Mouse (Mus musculus) induced T-regulatory cell, adult 2 months (primary cell): Measurements from ENCODE around the gene Trio.

ENCODE experiments used
- DNase-seq: peaks from one replicate; pipeline ENCODE4 v3.0.0-alpha.2; 2012; ENCODE audit warnings: low read depth

Gene Trio

DNA sequence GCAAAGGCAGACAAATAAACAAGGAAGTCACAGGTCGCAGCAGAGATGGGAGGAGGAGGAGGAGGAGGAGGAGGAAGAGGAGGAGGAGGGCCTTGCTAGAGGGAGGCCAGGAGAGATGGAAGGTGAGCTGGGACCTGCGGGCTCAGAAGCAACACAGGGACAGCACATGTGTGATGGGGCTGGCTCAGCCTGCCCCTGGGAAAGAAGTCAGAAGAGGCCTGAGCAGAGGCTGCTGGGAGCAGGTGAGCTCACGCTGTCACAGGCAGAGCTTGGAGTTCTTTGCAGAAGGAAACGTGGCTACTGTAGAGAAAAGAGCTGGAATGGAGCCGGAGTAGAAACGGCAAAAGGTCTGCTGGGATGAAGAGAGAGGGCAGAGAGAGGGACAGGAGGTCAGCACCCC is 185.5 kb downstream of the Trio start:
- no peak for DNase-seq

DNA sequence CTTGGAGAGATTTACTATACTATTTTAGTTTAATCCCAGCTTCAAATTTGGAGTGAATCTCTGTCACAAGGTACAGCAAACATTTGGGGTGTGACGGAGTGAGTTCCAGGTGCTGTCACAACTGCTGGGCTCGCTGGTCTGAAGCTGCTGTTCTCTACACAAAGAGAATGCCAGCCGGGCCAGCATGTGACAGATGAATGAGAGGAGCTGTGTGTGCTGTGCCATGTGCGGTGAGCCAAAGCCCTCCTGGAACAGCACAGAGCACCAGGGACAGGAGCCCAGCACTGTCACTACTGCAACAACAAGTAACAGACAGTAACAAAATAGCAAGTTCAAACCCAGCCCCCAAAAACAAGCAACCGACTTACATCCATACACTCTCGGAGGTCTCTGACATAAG is 194.0 kb downstream of the Trio start:
- DNase-seq, result no peak

DNA sequence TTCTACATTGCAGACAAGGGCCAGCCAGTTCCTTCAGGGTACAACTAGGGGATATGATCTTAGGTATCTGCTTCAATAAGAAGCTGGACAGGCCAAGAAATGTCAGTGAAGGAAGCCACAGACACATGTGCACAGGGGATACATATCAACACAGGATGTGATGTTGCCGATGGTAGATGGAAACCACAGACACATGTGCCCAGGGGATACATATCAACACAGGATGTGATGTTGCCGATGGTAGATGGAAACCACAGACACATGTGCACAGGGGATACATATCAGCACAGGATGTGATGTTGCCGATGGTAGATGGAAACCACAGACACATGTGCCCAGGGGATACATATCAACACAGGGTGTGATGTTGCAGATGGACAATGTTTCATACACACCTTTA is 197.8 kb downstream of the Trio start:
- peak; percentile 79 for DNase-seq

- peak; percentile 75 for DNase-seq
Measured at GRCm38 (mm10) chr15:27826886-27827285, 198.8 kb downstream of the Trio start.

- peak; percentile 77 for DNase-seq
Measured at GRCm38 (mm10) chr15:27826048-27826637, 199.5 kb downstream of the Trio start.

- DNase-seq, result peak; percentile 81
Measured at GRCm38 (mm10) chr15:27825390-27825789, 200.3 kb downstream of the Trio start.

DNA sequence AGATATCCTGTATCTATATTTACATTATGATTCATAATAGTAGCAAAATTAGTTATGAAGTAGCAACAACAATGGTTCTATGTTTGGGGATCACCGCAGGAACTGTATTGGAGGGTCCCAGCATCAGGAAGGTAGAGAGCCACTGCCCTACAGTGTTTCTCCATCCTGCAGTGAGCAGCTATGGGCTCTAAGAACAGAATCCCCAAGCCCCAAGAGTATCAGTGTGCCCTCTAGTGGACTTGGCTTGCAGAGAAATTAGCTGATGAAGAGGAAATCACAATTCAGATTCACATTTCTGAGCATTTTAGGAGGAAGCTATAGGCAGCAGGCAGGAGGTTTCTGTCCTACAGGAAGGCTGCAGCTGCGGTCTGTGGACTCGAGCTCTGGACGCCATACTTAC is 202.1 kb downstream of the Trio start:
- DNase-seq, result peak; percentile 75

DNA sequence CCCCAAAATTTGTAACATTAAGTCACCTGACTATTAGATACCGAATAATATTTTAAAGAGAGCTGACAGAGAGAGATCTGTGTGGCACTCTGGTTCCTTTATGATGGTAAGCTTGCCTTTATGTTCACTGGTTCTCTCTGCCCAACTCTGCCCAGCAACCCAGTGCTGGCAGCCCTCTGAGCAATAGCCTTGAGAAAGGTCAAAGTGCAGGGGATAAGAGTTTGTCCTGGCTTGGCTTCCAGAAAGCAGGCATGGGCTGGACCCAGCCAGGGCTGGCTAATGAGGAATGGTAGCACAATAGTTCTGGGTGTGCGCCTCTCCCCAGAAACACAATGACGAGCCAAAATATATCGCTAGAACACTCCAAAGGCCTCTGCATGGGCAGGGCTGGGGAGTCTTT is 203.2 kb downstream of the Trio start:
- DNase-seq, result no peak

DNA sequence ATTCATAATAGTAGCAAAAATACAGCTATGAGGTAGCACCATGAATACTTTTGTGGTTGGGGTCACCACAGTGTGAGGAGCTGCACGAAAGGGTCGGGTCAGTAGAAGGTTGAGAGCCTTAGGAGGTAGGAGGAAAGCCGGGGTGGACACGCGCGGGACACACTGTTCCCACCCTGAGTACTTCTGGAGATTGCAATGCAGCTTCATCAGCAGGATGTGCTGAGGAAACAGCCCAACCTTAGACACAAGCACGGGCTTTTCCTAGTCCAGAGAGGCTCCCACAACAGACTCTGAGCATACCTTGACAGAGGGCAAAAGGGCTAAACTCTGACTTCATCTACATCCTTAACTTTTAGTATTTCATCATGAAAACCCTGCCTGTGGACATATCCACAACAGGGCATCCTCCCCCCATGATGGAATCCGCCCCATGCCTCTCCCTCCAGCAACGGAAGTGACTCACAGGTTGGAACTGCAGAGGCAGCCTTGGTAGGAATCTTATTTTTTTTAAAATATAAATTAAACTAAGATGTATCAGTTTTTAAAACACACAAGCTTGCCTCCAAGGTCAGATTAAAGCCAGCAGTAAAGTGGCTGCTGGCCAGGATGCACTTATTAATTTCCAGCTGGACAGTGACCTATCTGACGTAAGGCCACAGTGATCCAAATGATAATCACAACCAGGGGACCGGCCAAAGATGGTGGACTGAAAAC is 203.8 kb downstream of the Trio start:
- no peak for DNase-seq

DNA sequence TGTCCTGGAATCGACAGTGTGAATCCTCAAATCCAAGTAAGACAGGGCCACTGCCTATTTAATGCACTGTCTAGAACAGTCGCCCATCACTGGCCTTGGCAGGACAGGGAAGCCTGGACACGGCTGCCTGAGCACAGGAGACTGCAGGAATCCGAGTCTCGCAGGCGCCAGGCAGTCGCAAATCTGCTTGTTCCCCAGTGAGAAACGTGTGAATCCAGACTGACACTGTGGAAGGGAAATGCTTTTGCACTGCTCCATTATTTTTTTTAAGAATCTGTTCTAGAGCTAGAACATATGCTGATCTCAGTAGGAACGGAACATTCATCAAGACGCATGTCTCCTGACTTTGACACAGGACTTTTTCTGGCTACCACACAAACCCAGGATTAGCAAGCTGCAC is 208.6 kb downstream of the Trio start:
- no peak for DNase-seq

DNA sequence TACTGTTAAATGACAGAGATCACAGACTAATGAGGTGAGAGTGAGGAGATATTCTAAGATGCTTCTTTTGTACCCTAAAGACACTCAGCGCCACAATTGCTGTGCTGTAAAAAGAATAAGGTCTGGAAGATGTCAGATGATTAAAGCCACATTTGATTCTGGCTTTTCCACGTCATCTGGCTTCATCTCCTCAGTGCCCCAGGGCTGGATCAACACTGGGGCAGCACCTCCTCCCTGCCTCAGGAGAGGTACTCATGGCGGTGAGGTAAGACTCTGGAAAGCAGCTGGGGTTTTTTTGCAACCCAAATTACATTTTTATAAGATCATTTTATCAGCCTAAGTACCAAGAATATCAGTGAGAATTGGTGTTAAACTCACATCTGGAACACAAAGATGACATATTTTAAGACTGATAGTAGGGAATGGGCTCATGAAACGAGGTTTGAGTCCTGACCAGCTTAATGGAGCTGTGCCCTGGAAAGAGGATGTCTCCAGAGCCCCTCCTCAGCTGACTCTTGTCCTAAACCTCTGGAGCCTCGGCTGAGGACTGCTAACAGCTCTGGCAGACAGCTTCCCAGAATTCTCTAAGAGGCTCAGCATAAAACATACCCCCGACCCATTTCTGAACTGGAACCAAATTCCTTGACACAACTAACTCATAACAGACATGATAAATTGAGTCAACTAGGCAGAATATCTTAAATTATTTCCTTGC is 210.8 kb downstream of the Trio start:
- DNase-seq, result no peak

DNA sequence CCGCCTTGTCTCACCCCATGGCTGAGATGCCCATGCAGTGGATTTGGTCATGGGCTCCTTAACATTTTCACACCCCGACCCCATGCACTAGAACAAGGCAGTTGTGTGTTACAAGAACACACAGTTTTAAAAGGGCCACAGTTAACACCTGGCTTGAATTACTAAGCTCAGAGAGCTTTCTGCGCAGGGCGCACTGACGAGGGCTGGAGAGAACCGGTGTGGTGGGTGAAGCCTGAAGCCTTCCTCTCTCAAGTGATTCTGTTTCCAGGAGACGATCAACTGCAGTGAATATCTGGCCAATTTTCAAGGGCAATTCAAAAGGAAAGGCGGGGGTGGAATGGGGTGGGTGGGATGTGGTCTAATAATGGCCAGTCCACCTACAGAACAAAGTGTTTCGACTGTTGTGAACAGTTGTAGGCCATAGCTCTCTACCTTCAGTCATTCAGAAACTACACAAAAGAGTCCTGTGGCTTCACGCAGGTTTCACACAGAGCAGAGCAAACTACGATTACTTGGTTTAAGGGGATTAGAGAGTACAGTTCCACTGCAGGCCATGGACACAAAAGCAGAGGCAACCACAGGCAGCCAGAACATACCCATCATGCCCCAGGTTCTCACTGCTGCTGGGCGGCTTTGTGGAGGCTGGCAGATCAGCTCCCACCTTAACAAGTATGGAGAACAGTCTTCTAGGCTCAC is 214.7 kb downstream of the Trio start:
- no peak for DNase-seq

DNA sequence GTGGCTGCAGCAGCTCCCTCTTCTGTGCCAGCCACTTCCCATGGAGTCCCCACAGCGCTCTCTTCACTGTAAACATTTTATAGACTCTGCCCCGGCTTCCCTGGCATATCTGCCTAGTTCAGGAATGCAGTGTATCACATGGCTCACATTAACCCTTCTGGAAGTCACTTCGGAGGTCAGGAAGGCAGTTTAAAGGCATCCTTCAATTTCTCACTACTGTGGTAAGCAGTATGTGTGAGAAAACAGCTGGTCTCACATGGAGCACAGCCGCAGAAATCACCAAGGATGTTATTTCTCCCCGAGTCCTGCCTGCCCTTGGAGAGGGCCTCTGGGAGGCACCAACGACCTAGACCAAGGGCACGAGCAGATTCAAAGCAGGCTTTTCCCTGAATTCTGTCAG is 215.4 kb downstream of the Trio start:
- no peak for DNase-seq

DNA sequence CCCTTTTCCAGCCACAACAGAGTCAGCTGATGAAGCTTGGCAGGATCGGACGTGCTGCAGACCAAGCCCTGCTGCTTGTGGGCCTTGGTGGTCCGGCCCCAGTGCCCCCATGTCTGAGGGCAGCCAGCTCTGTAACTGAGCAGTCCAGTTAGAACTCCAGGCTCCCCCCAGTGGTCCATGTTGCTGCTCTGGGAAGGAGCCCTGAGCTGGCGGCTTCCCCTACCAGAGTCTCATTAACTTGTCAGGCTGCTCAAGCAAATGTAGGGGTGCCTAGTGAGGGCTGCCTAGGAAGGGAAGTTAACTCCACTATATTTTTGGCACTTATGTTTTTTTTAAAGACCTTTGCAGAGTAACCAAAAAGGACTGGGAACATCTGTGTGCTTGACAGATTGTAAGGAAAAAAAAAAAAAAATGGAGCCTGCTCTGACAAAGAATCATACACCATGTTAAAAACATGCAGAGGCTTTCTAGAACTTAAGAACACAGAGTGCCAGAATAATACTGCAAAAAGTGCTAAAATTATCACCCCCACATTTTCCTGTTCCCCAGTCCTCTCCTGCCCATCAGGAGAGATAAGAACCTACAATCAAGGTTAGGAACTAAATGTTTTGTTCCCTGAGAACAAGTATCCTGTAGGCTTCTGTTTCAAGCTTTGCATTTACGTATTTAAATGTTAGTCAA is 216.9 kb downstream of the Trio start:
- no peak for DNase-seq

DNA sequence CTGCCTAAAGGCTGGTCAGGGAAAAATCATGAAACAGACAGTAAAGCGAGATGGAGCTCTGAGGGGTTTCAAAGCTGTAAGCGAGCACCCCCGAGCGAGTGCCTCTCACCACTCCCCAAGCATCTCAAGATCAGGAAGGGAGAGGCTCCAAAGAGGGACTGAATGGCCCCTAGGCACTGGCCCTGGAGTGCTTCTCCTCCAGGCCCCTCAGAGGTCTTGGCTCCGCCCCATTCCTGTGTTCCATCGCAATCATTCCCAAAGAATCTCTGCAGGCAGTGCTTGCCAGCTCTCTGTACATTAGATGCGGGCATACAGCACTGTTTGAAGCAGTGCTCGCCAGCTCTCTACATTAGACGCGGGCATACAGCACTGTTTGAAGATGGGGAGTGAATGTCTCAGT is 219.4 kb downstream of the Trio start:
- no peak for DNase-seq

DNA sequence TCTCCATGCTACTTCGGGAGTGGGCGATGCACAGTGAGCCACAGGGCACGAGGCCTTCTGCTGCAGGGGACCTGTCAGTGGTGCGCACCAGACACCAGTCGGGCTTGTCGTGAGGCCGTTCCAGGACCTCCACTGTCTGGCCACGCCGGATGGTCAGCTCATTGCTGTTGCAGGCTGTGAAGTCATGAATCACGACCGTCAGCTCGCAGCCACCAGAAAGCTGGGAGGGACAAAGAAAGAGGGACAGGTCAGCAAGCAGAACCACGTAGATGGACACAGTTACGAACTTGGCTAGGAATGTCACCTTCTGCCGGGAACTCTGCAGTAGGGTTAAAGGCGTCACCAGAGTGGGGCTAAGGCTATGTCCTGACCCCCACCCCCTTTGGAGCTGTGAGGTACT is 220.0 kb downstream of the Trio start:
- no peak for DNase-seq

- DNase-seq, result no peak
Measured at GRCm38 (mm10) chr15:27804447-27804846, 221.2 kb downstream of the Trio start.

GRCm38 (mm10) chr15:27803568-27804345 is 221.9 kb downstream of the Trio start:
- DNase-seq, result no peak

DNA sequence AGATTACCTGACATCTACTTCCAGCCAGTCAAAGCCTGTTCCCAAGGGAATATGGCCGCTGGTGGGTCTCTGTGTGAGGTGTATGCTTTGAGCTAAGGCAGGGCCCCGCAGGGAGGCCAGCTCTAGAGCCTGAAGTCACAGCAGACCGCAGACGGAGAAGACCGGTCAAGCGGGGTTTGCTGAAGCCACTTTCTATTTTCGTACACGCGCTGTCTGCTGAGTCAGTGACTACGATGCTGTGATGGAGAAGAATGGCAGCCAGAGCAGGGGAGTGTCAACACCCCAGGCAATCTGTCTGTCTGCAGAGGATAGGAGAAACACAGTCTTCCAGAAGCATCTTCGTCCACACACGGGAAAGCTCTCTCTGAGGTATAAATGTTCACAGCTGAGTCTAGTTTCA is 223.4 kb downstream of the Trio start:
- no peak for DNase-seq

GRCm38 (mm10) chr15:27801177-27801576 is 224.5 kb downstream of the Trio start:
- no peak for DNase-seq

GRCm38 (mm10) chr15:27797480-27798155 is 228.0 kb downstream of the Trio start:
- no peak for DNase-seq
